Mouse (Mus musculus): ENCODE data around the gene Ptprk. TPM values are rescaled to one million over a fixed set of nuclear protein-coding genes. Genes with fewer than 3 reads are reported as not detected.
A peak's percentile ranks its signal among the peaks of the same experiment; 100 is the strongest.

Gene Ptprk
- polyA plus RNA-seq, 1 experiment from 2014 or later, result 45.5 TPM

DNA sequence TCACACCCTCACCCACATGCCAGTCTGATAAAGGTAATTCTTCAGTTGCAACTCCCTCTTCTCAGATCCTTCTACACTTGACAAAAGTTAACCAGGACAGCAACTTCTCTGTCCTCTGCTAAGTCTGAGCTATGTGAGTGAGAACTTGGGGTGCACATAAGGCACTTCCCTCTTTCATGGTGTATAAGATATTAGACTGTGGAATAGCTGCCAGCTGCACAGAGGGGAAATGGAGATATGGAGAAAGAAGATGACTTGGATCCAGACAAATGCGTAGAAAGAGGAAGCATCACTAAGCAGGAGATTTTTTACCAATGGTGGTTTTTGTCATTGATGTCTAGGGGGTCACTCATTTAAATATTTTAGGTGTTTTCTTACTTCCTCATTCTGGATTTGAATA lies 389.1 kb downstream of the Ptprk start:
- no peaks in the 10 kb centered on the region for H3K36me3 ChIP-seq
- H3K27me3 ChIP-seq, result no peaks in the 10 kb centered on the region
- H3K9ac ChIP-seq, result no peak overlapping the region
- no peaks in the 10 kb centered on the region for H3K9me3 ChIP-seq
- H3K4me1 ChIP-seq, result no peaks in the 10 kb centered on the region
- no peak overlapping the region for H3K27ac ChIP-seq
- H3K4me2 ChIP-seq, result no peak overlapping the region
- no peak for ATAC-seq (ENCODE audit: borderline replicate concordance, extremely low read depth, low FRiP score, low TSS enrichment)
- 91% methylated on average over 1 of the region's 1 CpGs for WGBS
- no peak overlapping the region for H3K4me3 ChIP-seq

DNA sequence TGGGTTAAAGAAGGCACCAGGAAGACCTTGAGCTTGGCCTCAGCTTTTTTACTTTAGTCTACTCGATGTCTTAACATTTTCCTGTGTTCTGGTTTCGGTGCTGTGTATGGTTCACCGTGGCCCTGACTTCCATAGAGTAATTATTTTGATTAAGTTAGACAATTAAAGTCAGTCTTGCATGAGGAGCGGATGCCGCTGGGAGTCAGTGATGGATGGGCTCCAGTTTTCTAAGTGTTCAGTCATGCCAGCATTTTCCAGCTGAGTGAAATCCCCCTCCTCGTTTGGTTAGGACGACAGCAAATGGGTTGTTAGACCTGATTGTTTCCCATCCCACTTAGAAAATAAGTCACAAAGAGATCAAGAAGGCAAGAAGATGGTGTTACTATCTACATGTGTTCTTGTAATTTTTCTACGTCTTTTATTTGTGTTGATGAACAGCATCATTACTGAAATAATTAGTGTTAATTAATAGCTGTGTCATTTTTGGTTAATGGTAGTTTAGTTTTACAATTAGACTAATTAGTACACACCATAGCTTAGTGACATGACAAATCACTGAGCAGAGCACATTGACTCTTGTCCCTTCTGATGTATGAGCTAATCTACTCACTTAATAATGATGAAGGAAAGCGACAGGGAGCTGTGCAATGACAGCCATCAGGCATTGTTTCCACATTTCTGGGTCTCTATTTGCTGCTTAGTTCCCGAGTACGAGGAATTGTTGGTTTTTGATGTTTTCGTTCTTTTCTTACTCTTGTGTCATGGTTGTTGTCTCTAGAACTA lies 390.3 kb downstream of the Ptprk start:
- Histone ChIP-seq H3K9me3 (no peaks in the 10 kb centered on the region), H3K27ac (no peak overlapping the region), H3K27me3 (no peaks in the 10 kb centered on the region), H3K36me3 (no peaks in the 10 kb centered on the region), H3K4me2 (no peak overlapping the region), H3K9ac (no peak overlapping the region), H3K4me1 (no peaks in the 10 kb centered on the region), H3K4me3 (no peak overlapping the region)
- 77% methylated on average over 12 of the region's 12 CpGs for WGBS
- ATAC-seq (ENCODE audit: borderline replicate concordance, extremely low read depth, low FRiP score, low TSS enrichment), result no peak

DNA sequence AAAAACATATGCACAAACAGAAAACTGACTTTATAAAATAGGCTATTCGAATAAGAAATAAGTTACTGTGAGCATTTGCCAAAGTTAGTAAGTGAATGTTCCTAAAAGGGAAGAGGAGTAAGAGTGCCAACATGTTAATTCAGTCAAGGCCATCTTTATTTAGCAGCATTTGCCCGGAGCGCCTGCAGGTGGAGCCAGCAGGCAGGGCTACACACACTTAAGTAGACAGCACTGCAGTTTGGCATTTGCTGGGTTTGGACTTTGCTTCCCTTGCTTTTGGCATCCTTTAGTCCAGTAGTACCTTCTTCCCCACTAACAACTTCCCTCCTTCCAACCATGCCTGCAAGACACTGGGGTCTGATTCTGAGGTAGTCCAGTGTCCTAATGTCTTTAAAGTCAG lies 411.0 kb downstream of the Ptprk start:
- no peak for ATAC-seq (ENCODE audit: borderline replicate concordance, extremely low read depth, low FRiP score, low TSS enrichment)
- Histone ChIP-seq H3K36me3 (no peaks in the 10 kb centered on the region), H3K9me3 (no peaks in the 10 kb centered on the region), H3K4me1 (no peaks in the 10 kb centered on the region), H3K4me2 (no peak overlapping the region), H3K4me3 (no peak overlapping the region), H3K27ac (no peak overlapping the region), H3K27me3 (no peaks in the 10 kb centered on the region), H3K9ac (no peak overlapping the region)
- 36% methylated on average over 3 of the region's 3 CpGs for WGBS

DNA sequence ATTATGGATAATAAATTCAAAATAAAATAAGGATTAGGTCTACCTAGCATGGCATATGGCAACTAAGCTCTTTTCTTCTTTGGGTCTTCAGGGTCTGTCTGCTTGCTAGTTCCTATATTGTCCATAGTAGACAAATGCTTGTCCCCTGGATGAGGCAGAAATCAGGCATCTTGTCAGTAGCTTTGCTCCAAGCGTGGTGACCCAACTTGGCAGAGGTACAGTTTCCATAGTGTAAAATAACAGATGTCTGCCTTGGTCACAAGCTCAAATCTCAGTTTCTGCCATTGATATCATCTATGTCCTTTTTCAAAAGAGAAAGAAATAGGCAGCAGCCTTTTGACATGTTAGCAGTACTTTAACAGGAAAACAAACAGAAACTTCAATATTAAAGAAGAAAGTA lies 416.4 kb downstream of the Ptprk start:
- peaks cover 2% of the 10 kb centered on the region; the same call in 1 of the 2 replicates for H3K36me3 ChIP-seq
- peaks cover 11% of the 10 kb centered on the region; the same call in 1 of the 2 replicates for H3K4me1 ChIP-seq
- H3K27me3 ChIP-seq, result no peaks in the 10 kb centered on the region
- H3K9ac ChIP-seq, result no peak overlapping the region
- 68% methylated on average over 1 of the region's 1 CpGs for WGBS
- H3K27ac ChIP-seq, result no peak overlapping the region
- H3K4me2 ChIP-seq, result no peak overlapping the region
- ATAC-seq (ENCODE audit: borderline replicate concordance, extremely low read depth, low FRiP score, low TSS enrichment), result no peak
- H3K4me3 ChIP-seq, result no peak overlapping the region
- H3K9me3 ChIP-seq, result no peaks in the 10 kb centered on the region

DNA sequence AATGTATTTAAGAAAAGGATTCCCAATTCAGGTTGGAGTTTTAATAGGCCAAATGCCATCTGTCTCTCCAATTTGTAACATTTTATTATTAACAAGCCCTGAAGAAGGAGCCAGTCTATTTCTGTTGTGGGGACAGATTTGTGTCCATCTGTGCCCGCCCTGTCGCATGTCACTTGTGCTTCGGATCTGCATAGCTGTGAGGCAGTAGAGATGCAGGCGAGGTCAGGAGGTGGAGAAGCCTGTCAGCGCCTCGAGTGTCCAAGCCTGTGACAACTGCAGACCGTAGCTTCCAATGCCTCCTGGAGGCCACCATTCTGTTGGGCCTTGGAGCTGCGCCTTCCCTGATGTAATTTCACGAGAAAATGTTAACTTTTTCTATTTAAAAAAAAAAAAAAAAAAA lies 417.6 kb downstream of the Ptprk start:
- WGBS, result 65% methylated on average over 9 of the region's 9 CpGs

DNA sequence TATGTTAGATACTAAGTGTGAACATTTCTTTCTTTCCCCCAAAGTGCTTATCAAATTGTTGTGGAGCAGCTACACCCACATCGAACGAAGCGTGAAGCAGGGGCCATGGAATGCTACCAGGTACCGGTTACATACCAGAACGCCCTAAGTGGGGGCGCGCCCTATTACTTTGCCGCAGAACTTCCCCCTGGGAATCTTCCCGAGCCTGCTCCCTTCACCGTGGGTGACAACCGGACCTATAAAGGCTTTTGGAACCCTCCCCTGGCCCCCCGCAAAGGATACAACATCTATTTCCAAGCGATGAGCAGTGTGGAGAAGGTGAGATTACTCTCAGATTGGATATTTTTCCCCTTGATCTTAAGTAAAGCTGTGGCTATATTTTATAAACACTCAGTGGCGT lies 418.2 kb downstream of the Ptprk start:
- H3K9ac ChIP-seq, result no peak overlapping the region
- H3K9me3 ChIP-seq, result no peaks in the 10 kb centered on the region
- H3K27me3 ChIP-seq, result no peaks in the 10 kb centered on the region
- peaks cover 2% of the 10 kb centered on the region; the same call in 1 of the 2 replicates for H3K36me3 ChIP-seq
- peak overlapping the region; percentile 2; the same call in 1 of the 2 replicates for H3K4me3 ChIP-seq
- WGBS, result 47% methylated on average over 14 of the region's 14 CpGs
- ATAC-seq (ENCODE audit: borderline replicate concordance, extremely low read depth, low FRiP score, low TSS enrichment), result peak; percentile 83
- H3K4me1 ChIP-seq, result peaks cover 11% of the 10 kb centered on the region; the same call in 1 of the 2 replicates
- peak overlapping the region; percentile 36 for H3K4me2 ChIP-seq
- peak overlapping the region; percentile 58 for H3K27ac ChIP-seq

More for the DNA sequence above, 417.6 kb downstream of the Ptprk start:
- Histone ChIP-seq H3K4me1 (peaks cover 11% of the 10 kb centered on the region; the same call in 1 of the 2 replicates), H3K27ac (no peak overlapping the region), H3K9ac (no peak overlapping the region), H3K4me2 (no peak overlapping the region), H3K36me3 (peaks cover 2% of the 10 kb centered on the region; the same call in 1 of the 2 replicates), H3K27me3 (no peaks in the 10 kb centered on the region), H3K9me3 (no peaks in the 10 kb centered on the region), H3K4me3 (no peak overlapping the region)
- ATAC-seq (ENCODE audit: borderline replicate concordance, extremely low read depth, low FRiP score, low TSS enrichment), result no peak

DNA sequence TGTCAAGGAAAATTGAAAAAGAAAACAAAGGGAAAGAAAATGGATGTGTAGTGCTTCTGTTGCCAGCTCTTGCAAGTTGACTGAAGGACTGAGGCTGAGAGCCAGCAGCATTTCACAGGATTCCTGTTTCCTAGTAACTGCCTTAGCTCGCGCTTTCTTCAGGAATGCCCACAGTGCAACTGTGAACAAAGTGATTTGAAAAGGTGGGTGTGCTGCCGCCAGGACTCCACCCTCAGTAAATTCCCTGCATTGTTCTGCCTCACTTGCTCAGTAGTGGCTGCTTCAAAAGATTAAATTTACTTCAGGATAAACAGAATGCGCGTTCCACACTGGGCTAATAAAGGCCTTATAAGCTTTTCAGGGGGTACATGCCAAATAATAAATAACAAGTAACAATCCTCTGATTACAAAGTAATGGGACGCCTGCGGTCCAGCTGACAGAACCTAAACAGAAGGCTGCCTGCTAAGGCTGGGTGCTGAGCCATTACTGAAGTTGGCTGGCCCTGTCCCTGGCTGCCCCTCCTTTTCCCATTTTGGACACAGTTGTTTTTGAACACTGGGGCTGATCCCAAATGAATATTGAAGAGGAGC lies 418.7 kb downstream of the Ptprk start:
- Histone ChIP-seq H3K9ac (no peak overlapping the region), H3K4me2 (peak overlapping the region; percentile 36), H3K27ac (peak overlapping the region; percentile 58), H3K4me1 (peaks cover 11% of the 10 kb centered on the region; the same call in 1 of the 2 replicates), H3K9me3 (no peaks in the 10 kb centered on the region), H3K27me3 (no peaks in the 10 kb centered on the region), H3K4me3 (peak overlapping the region; percentile 2; the same call in 1 of the 2 replicates), H3K36me3 (peaks cover 2% of the 10 kb centered on the region; the same call in 1 of the 2 replicates)
- ATAC-seq (ENCODE audit: borderline replicate concordance, extremely low read depth, low FRiP score, low TSS enrichment), result peak; percentile 73
- 28% methylated on average over 7 of the region's 7 CpGs for WGBS

DNA sequence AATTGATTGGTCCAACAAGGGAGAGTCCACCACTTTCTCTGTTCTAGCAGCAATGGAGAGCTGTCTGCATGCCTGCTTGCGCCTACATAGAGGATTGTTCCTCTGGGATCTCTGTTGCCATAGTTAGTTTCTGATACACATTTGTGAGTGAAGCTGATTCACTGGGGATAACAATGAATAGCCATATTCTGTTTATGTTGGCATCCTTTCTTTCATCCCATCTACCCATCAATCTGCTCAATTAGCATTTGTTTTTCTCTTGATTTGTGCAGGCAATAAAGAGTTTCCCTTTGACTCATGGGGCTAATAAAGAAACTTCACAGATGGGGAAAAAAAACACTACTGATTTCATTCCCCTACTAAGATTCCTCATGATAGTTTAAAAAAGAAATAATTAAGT lies 423.2 kb downstream of the Ptprk start:
- H3K9me3 ChIP-seq, result no peaks in the 10 kb centered on the region
- H3K4me2 ChIP-seq, result no peak overlapping the region
- H3K27me3 ChIP-seq, result no peaks in the 10 kb centered on the region
- WGBS, result 89% methylated on average over 1 of the region's 1 CpGs
- no peak overlapping the region for H3K4me3 ChIP-seq
- H3K36me3 ChIP-seq, result peaks cover 2% of the 10 kb centered on the region; the same call in 1 of the 2 replicates
- no peak overlapping the region for H3K27ac ChIP-seq
- no peak overlapping the region for H3K9ac ChIP-seq
- H3K4me1 ChIP-seq, result peaks cover 8% of the 10 kb centered on the region; the same call in 1 of the 2 replicates
- ATAC-seq (ENCODE audit: borderline replicate concordance, extremely low read depth, low FRiP score, low TSS enrichment), result no peak

DNA sequence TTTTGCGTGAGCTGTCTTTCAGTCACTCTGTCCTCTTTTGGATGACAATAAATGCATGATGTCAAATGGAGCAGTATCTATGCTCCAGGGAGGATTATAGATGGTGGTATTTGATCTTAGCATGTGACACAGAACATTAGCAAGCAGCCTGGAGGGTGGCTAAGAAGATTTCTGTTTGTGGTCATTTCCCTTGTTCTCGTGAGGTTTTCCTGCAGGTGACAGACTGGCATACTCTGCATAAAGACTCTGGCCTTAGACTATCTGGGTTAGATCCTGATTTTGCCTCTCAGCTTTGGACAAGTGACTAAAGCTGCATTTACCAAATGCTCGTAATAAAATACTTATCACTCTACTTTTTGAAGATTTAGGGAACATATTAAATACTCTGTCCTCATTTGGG lies 423.9 kb downstream of the Ptprk start:
- H3K4me1 ChIP-seq, result peaks cover 2% of the 10 kb centered on the region; the same call in 1 of the 2 replicates
- peaks cover 2% of the 10 kb centered on the region; the same call in 1 of the 2 replicates for H3K36me3 ChIP-seq
- no peak overlapping the region for H3K4me3 ChIP-seq
- no peak overlapping the region for H3K27ac ChIP-seq
- ATAC-seq (ENCODE audit: borderline replicate concordance, extremely low read depth, low FRiP score, low TSS enrichment), result no peak
- no peak overlapping the region for H3K9ac ChIP-seq
- no peaks in the 10 kb centered on the region for H3K9me3 ChIP-seq
- no peaks in the 10 kb centered on the region for H3K27me3 ChIP-seq
- no peak overlapping the region for H3K4me2 ChIP-seq
- 82% methylated on average over 3 of the region's 3 CpGs for WGBS

DNA sequence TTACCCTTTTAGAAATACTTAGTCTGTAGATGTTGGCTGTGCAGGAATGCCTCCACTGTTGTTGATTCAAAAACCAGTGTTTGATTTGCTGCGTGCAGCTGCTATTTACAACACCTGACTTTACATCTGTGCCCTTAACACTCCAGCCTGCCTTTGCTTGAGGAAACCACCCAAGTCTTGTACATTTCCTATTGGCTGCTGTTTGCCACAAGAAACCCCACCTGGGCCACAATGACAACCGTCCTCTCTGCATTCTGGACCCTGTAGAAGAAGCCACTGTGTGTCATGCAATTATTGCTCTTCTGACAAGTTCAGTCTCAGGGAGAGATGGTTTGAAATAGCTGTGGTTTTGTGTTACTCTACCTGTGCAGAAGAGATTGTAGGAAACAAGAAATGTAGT lies 439.0 kb downstream of the Ptprk start:
- H3K9me3 ChIP-seq, result no peaks in the 10 kb centered on the region
- ATAC-seq (ENCODE audit: borderline replicate concordance, extremely low read depth, low FRiP score, low TSS enrichment), result no peak
- no peak overlapping the region for H3K27ac ChIP-seq
- no peaks in the 10 kb centered on the region for H3K36me3 ChIP-seq
- no peaks in the 10 kb centered on the region for H3K27me3 ChIP-seq
- H3K4me3 ChIP-seq, result no peak overlapping the region
- no peak overlapping the region for H3K9ac ChIP-seq
- H3K4me2 ChIP-seq, result no peak overlapping the region
- no peaks in the 10 kb centered on the region for H3K4me1 ChIP-seq
- WGBS, result 73% methylated on average over 2 of the region's 2 CpGs

DNA sequence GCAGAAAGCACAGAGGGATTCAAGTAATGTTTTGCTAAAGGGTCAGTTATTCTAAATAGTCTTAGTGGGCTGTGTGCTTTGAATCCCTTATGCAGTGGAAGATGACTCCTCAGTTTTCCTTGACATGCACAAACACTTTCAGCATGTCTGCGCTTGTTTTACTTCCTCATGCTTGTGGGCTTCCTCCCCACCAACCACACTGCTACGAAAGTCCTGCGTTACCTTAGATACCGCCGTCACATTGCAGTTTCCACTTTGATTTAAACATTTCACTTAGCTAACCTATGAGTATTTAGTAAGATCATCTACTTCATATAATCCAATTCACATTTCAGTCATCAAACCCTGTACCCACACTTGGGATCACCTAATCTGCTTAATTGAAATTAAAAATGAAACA lies 441.5 kb downstream of the Ptprk start:
- H3K36me3 ChIP-seq, result no peaks in the 10 kb centered on the region
- H3K27me3 ChIP-seq, result no peaks in the 10 kb centered on the region
- H3K27ac ChIP-seq, result no peak overlapping the region
- no peak overlapping the region for H3K9ac ChIP-seq
- H3K4me1 ChIP-seq, result no peaks in the 10 kb centered on the region
- no peak for ATAC-seq (ENCODE audit: borderline replicate concordance, extremely low read depth, low FRiP score, low TSS enrichment)
- no peak overlapping the region for H3K4me2 ChIP-seq
- WGBS, result 89% methylated on average over 5 of the region's 5 CpGs
- no peaks in the 10 kb centered on the region for H3K9me3 ChIP-seq
- H3K4me3 ChIP-seq, result no peak overlapping the region

DNA sequence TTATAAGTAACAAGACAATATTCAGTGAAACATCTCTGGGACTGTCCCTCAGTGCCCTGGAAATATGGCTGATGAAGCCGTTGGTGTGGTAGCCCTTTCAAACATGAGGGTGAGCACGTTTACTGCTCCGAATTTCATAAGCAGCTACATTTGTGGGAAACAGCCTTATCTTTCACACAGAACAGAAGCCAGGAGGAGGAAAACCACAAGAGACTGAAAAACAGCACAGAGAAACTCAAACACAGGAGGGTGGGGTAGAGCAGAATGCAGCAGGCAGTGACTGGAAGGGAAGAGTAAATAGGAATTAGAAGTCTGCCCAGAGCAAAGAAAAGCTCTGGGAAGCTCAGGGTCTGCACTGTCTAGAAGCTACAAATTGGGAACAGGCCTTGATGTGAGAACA lies 443.7 kb downstream of the Ptprk start:
- Histone ChIP-seq H3K4me3 (no peak overlapping the region), H3K36me3 (no peaks in the 10 kb centered on the region), H3K27me3 (no peaks in the 10 kb centered on the region), H3K4me1 (no peaks in the 10 kb centered on the region), H3K9ac (no peak overlapping the region), H3K4me2 (no peak overlapping the region), H3K9me3 (no peaks in the 10 kb centered on the region), H3K27ac (no peak overlapping the region)
- ATAC-seq (ENCODE audit: borderline replicate concordance, extremely low read depth, low FRiP score, low TSS enrichment), result no peak
- 70% methylated on average over 3 of the region's 3 CpGs for WGBS

Measured in lung, embryonic 15.5 days (tissue).